Mouse (Mus musculus): ENCODE measurements around the gene Lyrm1.

DNA sequence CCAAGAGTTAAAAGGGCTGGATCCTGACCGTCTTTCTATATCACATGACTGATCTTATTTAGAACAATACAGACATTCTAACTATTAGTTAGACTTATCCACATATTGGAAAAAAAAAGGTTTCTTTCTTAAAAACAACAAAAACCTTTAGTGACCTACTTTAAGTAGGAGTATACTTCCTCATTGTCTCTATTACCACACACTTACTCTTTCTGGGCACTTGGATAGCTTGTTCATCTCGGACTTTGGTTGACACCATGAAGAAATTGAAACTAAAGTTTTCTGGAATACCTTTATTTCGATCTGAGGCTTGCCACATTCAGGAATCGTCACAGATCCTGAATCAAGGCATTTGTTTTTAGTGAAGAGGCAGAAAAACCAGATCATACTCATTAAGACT, 25.4 kb downstream of the Lyrm1 start:
- no peak for TF ChIP-seq POLR2A (IDR thresholded peaks at IDR 0.05; ENCODE audit: insufficient read depth, low read depth, low read length)
- TF ChIP-seq CTCF (IDR thresholded peaks at IDR 0.05), result no peak

Data from heart, adult 2 months (tissue).